Mouse (Mus musculus): ENCODE results near the gene Snd1.

The Snd1 gene

DNA sequence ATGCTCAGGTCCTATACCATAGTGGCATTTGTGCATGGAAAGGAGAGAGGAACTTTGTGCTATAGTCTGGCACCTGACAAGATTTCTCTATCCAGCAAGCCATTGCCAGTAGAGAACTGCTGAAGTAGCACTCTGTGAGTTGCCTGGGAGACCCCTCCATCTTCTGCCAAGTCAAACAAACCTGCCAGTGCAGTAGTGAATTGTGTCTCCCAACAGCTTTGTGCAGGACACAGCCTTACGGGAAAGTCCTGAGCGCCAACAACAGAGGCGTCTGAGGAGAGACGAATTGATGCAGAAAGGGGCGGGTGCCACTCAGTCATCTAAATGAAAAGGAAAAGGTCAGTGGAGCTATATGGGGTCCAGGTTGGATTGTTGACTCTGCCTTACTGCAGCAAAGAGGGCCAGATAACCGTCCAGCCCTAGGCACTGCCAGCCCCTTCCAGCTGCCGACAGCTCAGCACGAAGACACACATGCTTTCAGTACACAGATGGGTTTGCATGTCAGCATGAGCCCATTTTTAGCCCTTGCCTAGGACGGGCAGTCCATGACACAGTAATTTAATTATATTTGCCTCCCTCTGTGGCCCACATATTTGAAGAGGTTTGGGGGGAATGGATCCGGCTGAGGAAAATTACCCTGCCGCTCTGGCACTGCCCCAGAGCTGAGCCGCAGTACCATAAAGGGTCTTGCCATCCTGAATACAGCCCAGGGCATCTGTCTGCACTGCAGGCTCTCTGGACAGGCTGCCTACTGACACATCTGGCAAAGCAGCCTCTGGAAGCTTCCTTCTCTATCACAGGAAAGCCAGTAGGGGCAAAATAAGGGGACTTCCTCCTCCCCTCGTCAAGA lies 344.8 kb downstream of the Snd1 start:
- peak in 1 of 2 experiments; percentile 30 for DNase-seq

GRCm38 (mm10) chr6:28822296-28822695 lies 347.4 kb downstream of the Snd1 start:
- DNase-seq = no peak

- no peak for DNase-seq
Observed at GRCm38 (mm10) chr6:28823375-28823774, 348.4 kb downstream of the Snd1 start.

DNA sequence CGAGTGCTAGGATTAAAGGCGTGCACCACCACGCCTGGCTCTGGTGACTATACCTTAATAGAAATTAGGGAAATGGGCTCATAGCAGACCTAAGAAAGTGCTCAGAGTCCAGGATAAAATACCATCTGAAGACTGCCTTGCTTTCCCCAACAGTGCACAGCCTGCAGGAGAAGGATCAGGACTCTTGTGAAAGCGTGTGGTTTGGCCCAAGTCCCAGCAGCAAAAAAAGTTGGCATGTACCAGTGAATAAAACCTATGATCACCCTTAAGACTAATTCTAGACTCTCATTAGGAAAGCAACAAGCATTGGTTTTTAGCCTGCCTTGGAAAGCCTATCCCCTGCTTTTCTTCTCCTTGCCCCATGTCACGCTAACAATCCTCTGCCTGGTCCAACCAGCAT lies 348.9 kb downstream of the Snd1 start:
- peak; percentile 79 to 80 for DNase-seq

DNA sequence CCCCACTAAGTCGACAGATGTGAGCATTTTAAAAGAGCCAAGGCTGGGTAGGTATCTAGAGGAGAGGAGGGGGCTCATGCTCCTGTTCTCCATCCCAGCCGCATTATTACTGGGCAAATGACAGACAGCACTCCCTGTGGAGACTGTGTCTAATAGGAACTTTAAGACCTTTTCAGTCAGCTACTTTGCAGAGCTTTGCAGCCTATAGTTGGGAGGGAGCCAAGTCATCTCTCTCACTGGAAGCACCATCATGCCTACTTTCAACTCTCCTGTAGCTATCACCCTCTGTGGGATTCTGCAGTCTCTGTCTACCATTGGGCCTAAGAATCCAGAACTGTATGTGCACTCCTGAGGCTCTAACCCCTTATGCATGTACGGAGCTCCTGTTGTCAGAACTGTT lies 351.0 kb downstream of the Snd1 start:
- no peak for DNase-seq

DNA sequence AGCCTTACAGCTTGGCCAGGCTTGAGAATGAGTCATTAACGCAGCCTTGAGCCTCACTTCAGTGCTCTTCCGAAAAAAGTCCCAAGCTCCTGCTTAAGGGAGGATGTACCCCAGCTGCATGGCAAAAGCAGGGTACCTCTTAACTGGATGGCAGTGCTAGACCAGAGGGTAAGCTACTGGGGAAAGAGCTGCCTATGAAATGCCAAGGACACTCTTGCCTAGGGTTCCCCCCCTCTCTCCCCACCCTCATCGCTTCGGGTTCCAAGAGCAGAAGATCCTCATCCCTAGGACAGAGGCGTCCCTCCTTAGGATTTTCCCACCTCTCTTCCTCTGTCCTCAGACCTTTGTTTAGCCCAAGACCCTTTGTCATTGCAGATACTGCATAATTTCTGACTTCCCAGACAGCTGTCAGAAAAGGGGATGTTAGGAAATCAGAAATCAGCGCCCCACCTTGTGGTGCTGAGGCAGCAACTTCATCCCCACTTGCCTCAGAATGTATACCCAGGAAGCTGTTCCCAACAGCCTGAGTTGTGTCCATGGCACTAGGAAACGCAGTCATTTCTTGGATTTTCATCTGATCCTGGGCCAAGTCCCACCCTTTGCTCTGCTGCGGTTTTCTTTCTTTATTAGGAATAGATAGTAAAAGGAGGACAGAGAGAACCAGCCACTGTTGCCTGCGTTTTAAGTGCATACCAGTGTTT lies 351.9 kb downstream of the Snd1 start:
- no peak for DNase-seq

DNA sequence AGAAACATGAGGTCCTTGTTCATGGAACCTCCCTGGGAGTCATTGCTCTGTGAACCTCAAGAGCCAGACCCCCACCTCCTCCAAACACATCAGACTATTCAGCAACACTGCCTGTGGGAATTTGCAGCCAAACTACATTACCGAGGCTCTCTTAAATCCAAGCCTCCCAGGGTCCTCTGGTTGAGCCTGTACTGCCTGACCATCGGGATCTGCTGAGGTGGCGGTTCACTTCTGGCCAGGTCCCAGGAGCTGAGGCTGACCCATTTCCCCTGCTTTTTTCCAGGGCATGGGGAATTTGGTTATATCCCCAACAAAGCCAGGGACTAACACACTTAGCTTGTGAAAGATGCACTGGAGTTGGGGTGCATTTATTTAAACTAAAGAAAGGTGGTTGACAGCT lies 352.6 kb downstream of the Snd1 start:
- no peak for DNase-seq

DNA sequence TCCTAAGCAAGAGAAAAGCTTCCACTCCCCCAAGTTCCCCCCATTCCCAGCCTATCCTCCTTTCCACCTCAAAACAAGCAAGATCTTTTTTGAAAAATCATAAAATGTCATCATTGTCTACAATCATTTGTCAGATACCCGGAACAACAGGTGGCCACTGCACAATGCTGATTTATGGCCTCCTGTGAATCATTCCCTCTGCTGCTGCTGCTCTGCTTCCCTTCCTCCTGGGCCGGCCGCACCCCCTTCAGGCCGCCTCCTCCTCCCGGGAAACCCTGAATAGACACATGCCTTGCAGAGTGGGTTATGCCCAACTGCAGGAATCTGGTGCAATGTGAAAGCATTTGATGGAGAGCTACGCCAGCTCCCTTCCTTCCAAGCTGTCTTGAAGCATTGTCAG lies 353.7 kb downstream of the Snd1 start:
- no peak for DNase-seq

- no peak for DNase-seq
Observed at GRCm38 (mm10) chr6:28830306-28830705, 355.4 kb downstream of the Snd1 start.

DNA sequence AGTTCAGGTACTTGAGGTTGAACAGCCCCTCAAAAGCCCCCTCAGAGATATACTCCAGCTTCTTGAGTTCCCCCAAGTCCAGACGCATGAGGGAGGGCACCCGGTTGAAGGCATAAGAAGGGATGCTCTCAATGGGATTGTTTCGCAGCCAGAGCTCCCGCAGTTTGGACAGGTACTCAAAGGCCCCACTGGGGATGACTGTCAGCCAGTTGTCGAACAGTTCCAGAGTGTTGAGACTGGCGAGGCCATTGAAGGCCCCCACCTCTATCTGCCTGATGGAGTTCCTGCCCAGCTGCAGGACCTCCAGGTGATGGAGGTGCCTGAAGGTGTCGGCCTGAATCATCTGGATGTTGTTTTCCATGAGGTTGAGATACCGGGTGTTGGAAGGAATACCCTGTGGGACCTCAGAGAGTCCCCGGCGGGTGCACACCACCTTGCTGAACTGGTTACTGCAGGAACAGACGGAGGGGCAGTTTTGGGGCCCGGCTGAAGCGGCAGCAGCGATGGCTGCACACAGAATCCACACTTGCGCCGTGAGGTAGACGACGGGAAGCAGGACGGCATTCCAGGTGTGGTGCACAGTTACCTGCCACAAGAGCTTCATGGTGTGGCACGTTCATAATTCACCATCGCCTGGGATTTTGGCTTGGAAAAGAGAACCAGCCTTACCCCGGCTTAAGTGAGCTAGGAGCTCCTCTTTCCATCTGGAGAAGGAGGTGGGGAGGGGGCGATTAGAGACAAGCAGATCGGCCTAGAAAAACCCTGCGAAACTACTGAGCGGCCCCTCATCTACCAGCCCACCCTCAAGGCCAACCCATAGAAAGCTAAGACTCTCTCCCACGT lies 356.3 kb downstream of the Snd1 start, which contains the start of gene Lrrc4:
Gene Lrrc4, minus strand, starts transcription at position 737 of the 843 bp plus-strand sequence.
- DNase-seq = no peak

- no peak for DNase-seq
Observed at GRCm38 (mm10) chr6:28831854-28832750, 357.2 kb downstream of the Snd1 start.

DNA sequence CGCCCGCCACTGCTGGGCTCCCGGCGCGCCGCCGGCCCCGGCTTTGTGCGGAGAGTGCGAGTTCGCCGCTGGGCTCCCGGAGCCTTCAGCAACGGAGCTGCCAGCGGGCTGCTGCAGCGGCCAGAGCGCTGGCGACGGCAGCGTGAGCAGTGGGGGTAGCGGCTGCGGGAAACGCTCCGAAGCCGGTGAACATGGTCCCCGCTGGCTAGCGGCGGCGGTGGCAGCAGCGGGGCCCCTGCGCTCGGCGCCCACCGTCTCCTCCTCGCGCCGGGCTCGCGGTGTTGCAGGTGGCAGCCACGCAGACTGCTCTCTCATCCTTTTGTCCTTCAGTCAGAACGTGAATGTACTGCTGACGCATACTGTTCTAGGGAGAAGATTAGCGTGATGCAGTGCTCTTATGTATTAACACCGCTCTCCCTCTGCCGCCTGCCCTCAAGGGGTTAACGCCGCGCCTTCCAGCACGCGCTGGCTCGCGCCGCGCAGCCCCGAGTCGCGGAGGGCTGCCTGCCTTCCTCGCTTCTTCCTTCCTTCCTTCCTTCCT lies 357.9 kb downstream of the Snd1 start:
- DNase-seq = no peak

DNA sequence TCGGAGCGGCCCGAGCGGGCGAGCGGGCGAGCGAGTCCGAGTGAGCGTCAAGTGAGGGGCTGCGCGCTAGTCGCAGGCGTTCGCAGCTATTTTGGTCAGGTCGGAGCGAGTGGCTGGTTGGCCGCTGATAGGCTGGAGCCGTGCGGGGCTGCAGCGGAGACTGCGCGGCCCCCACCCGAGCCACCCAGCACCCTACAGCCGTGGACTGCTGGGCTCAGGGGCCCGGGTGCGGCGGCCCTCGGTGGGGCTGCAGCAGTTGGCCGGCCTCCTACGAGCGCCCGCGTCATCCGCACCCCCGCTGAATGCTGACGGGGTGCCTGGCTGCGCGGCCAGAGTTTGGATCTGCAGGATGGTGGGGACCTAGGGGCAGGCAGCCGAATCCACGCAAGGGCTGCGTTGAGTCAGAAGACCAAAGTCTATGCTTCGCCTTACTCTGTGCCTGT lies 358.5 kb downstream of the Snd1 start:
- DNase-seq = no peak

GRCm38 (mm10) chr6:28834046-28834445 lies 359.1 kb downstream of the Snd1 start:
- no peak for DNase-seq

DNA sequence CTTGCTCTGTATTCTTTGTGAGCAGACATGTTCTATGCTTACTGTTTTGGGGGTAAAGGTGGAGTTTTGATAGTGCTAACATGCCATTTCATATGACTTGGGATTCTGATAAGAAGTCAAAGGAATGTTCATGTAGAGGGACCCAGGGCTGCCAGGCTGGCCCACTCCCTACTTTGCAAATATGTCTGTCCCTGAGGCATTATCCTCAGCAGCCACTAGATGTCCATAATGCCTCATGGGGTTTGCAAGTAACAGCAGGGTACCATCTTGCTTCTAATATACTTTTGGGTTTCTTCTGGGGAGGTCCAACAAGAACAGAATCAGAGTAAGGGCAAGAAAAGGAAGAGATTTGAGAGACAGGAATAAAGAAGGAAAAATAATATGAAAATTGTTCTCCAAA lies 361.7 kb downstream of the Snd1 start:
- no peak for DNase-seq

GRCm38 (mm10) chr6:28841569-28841968 lies 366.6 kb downstream of the Snd1 start:
- DNase-seq = no peak

- DNase-seq = no peak
Observed at GRCm38 (mm10) chr6:28842375-28843276, 367.7 kb downstream of the Snd1 start.

DNA sequence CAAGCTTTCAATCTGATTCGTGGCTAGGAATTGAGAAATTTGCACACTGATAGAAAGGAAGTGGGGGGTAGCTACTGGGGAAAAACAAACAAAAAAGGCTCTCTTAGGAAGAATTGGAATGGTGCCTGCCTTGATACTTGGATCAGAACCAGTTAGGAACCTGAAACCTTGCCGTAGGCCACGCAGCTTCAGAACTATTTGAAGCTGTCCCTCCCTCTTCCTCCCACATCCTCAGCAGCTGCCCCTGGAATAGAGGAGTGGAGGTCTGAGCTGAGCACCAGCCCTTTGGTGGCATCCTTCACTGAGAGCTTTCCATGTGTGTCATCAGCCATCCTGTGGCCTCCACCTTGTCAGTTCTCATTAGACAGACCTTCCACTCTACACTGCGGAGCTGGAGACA lies 370.7 kb downstream of the Snd1 start:
- peak in 1 of 2 experiments; percentile 52 for DNase-seq

- no peak for DNase-seq
Observed at GRCm38 (mm10) chr6:28847616-28848015, 372.7 kb downstream of the Snd1 start.

DNA sequence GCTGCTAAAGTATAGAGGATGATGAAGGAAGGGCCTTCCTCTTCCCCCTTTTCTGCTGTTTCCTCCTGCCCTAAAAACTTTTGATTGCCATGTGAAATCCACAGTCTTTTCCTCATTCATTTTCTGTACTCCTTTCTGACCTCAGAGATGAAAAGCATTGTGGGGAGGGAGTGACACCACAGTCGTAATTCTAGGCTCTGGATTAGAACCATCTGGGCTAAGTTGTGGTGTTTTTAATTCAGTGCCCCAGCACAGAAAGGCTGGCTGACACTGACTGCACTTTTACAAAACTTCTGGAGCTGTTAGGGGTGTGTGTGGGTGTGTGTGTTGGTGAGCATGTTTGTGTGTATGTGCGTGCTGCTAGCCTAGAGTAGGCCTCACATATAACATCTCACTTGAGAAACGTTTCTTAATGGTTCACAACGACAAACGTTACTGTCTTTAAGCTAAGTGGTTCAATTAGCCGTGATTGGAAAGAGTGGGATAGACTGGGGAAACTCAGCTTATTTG lies 373.4 kb downstream of the Snd1 start:
- no peak for DNase-seq

Data from lung, adult 18-20 months (tissue).